Mouse (Mus musculus) lung, postnatal 0 days (tissue): ENCODE data around the gene Slc9b1. TPM values are rescaled to one million over a fixed set of nuclear protein-coding genes. Genes with fewer than 3 reads are reported as not detected.

Experiments
- ATAC-seq: fragments of 200-750 bp; cut with Nextera tagmentation; 2 replicates; pipeline ENCODE4 v1.8.0; 2017; ENCODE audit warnings: moderate library complexity
- DNase-seq: peaks from one replicate; pipeline ENCODE4 v3.0.0-alpha.2; 2016; ENCODE audit warnings: low spot score
- H3K27ac ChIP-seq: fragments of 300-500 bp; sonication (generic); 2 replicates; pipeline ENCODE4 v1.5.1; 2014; ENCODE audit warnings: antibody characterized with exemption, mild to moderate bottlenecking, low read length, mixed read lengths
- H3K27me3 ChIP-seq: fragments of 300-500 bp; sonication (generic); replicated peaks from 2 replicates; pipeline ENCODE4 v1.6.1; 2014; ENCODE audit warnings: low read length, mixed read lengths; ENCODE audit not compliant: insufficient read depth
- H3K36me3 ChIP-seq: fragments of 300-500 bp; sonication (generic); 2 replicates; pipeline ENCODE4 v1.6.1; 2014; ENCODE audit warnings: low read length, mixed read lengths; ENCODE audit not compliant: insufficient read depth
- H3K4me1 ChIP-seq: fragments of 300-500 bp; sonication (generic); 2 replicates; pipeline ENCODE4 v1.6.1; 2014; ENCODE audit warnings: antibody characterized with exemption, low read depth, low read length, mixed read lengths; ENCODE audit not compliant: insufficient read depth
- H3K4me2 ChIP-seq: fragments of 300-500 bp; sonication (generic); replicated peaks from 2 replicates; pipeline ENCODE4 v1.6.1; 2014; ENCODE audit warnings: low read depth, mild to moderate bottlenecking, low read length, moderate library complexity, mixed read lengths
- H3K4me3 ChIP-seq: fragments of 300-500 bp; sonication (generic); 2 replicates; pipeline ENCODE4 v1.5.1; 2014; ENCODE audit warnings: low read depth, low read length
- H3K9ac ChIP-seq: fragments of 300-500 bp; sonication (generic); replicated peaks from 2 replicates; pipeline ENCODE4 v1.6.1; 2014; ENCODE audit warnings: low read depth, mild to moderate bottlenecking
- H3K9me3 ChIP-seq: fragments of 300-500 bp; sonication (generic); 2 replicates; pipeline ENCODE4 v1.6.1; 2016; ENCODE audit warnings: low read length, mixed read lengths
- CTCF ChIP-seq: IDR thresholded peaks from 2 replicates; pipeline ENCODE4 v1.5.1; 2016; ENCODE audit warnings: antibody characterized with exemption, mild to moderate bottlenecking
- EP300 ChIP-seq: IDR thresholded peaks from 2 replicates; pipeline ENCODE4 v1.6.1; 2016; ENCODE audit warnings: antibody characterized with exemption, mild to moderate bottlenecking, control low read depth
- WGBS: fragments of 180-500 bp; shearing (Covaris S2); extraction: QIAGEN DNeasy Blood & Tissue Kit; methylation state at CpG from one replicate; pipeline ENCODE4 v1.1.7; 2014; 5-methylcytosine and 5-hydroxymethylcytosine counted together
- polyA plus RNA-seq: library from polyadenylated mRNA; unstranded; fragments of >200 nt; fragmentation: Nextera tagmentation; extraction: Ambion mirVana; gene quantifications from 2 replicates; pipeline ENCODE4 v1.2.1, GENCODE M21; 2015

The Slc9b1 gene
- 0.26 and 0.31 TPM in 2 replicates for polyA plus RNA-seq

GRCm38 (mm10) chr3:135347739-135348264 lies at the start of gene Slc9b1:
Slc9b1 (plus strand) TSS chr3:135348029.
- ATAC-seq, result no peak; the same call in 1 of the 2 replicates
- 58% methylated on average over 14 of the region's 14 CpGs for WGBS

GRCm38 (mm10) chr3:135298560-135298959 lies 49.3 kb upstream of the Slc9b1 start:
- TF ChIP-seq CTCF (no peak), EP300 (no peak)
- H3K36me3 ChIP-seq, result no peaks in the 10 kb centered on the region
- peak; percentile 57 for ATAC-seq

More at GRCm38 (mm10) chr3:135347739-135348264, at the start of gene Slc9b1:
- H3K4me2 ChIP-seq, result no peak within 1 kb of the TSS
- H3K36me3 ChIP-seq, result no peaks in the 10 kb centered on the region
- H3K27ac ChIP-seq, result no peak within 1 kb of the TSS
- DNase-seq, result peak; percentile 8
- H3K9ac ChIP-seq, result no peak within 1 kb of the TSS
- no peaks in the 10 kb centered on the region for H3K4me1 ChIP-seq
- TF ChIP-seq CTCF (no peak), EP300 (no peak)
- no peaks in the 10 kb centered on the region for H3K27me3 ChIP-seq
- no peaks in the 10 kb centered on the region for H3K9me3 ChIP-seq
- no peak within 1 kb of the TSS for H3K4me3 ChIP-seq

DNA sequence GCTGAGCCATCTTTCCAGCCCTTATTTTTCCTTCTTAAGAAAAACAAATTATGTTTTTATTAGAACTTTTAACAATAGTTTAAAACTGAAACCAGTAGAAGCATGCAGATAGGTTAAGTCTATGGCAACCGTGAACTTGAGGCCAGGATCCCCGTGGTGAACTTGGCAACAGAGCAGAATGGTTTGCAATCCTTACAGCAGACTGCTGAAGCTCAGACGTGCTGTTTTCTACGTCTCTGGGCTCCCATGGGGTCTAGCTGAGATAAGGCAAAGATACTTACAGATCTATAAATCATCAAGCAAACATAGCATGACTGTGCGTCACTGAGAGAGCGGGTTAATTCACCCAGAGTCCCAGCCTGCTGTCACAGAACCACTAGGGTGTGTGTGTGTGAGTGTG lies 47.7 kb upstream of the Slc9b1 start:
- no peaks in the 10 kb centered on the region for H3K4me1 ChIP-seq
- H3K4me2 ChIP-seq, result no peak overlapping the region
- DNase-seq (no peak), ATAC-seq (no peak)
- no peaks in the 10 kb centered on the region for H3K36me3 ChIP-seq
- no peak overlapping the region for H3K9ac ChIP-seq
- WGBS, result 52% methylated on average over 6 of the region's 6 CpGs
- no peak overlapping the region for H3K27ac ChIP-seq
- no peaks in the 10 kb centered on the region for H3K27me3 ChIP-seq
- no peak overlapping the region for H3K4me3 ChIP-seq
- TF ChIP-seq EP300 (no peak), CTCF (no peak)
- no peaks in the 10 kb centered on the region for H3K9me3 ChIP-seq

More at GRCm38 (mm10) chr3:135298560-135298959, 49.3 kb upstream of the Slc9b1 start:
- no peaks in the 10 kb centered on the region for H3K9me3 ChIP-seq
- DNase-seq, result peak; percentile 12
- no peak overlapping the region for H3K4me2 ChIP-seq
- 63% methylated on average over 3 of the region's 3 CpGs for WGBS
- no peak overlapping the region for H3K9ac ChIP-seq
- no peaks in the 10 kb centered on the region for H3K4me1 ChIP-seq
- no peaks in the 10 kb centered on the region for H3K27me3 ChIP-seq
- no peak overlapping the region for H3K4me3 ChIP-seq
- no peak overlapping the region for H3K27ac ChIP-seq

- Histone ChIP-seq H3K4me3 (no peak overlapping the region), H3K27ac (no peak overlapping the region), H3K4me1 (no peaks in the 10 kb centered on the region; the same call in 1 of the 2 replicates), H3K4me2 (no peak overlapping the region), H3K9ac (no peak overlapping the region), H3K36me3 (no peaks in the 10 kb centered on the region), H3K9me3 (no peaks in the 10 kb centered on the region), H3K27me3 (no peaks in the 10 kb centered on the region)
- ATAC-seq (no peak), DNase-seq (no peak)
- no peak for TF ChIP-seq CTCF
- TF ChIP-seq EP300, result no peak
- WGBS, result 55% methylated on average over 6 of the region's 6 CpGs
Measured at GRCm38 (mm10) chr3:135304060-135304459, 43.8 kb upstream of the Slc9b1 start.

GRCm38 (mm10) chr3:135304566-135304965 lies 43.3 kb upstream of the Slc9b1 start:
- WGBS, result 29% methylated on average over 9 of the region's 9 CpGs
- H3K9ac ChIP-seq, result no peak overlapping the region
- H3K4me3 ChIP-seq, result no peak overlapping the region
- no peaks in the 10 kb centered on the region; the same call in 1 of the 2 replicates for H3K4me1 ChIP-seq
- ATAC-seq (no peak), DNase-seq (peak; percentile 24)
- TF ChIP-seq CTCF, result no peak
- TF ChIP-seq EP300, result no peak
- no peaks in the 10 kb centered on the region for H3K36me3 ChIP-seq
- no peak overlapping the region for H3K4me2 ChIP-seq
- H3K27ac ChIP-seq, result no peak overlapping the region
- no peaks in the 10 kb centered on the region for H3K9me3 ChIP-seq
- H3K27me3 ChIP-seq, result no peaks in the 10 kb centered on the region

DNA sequence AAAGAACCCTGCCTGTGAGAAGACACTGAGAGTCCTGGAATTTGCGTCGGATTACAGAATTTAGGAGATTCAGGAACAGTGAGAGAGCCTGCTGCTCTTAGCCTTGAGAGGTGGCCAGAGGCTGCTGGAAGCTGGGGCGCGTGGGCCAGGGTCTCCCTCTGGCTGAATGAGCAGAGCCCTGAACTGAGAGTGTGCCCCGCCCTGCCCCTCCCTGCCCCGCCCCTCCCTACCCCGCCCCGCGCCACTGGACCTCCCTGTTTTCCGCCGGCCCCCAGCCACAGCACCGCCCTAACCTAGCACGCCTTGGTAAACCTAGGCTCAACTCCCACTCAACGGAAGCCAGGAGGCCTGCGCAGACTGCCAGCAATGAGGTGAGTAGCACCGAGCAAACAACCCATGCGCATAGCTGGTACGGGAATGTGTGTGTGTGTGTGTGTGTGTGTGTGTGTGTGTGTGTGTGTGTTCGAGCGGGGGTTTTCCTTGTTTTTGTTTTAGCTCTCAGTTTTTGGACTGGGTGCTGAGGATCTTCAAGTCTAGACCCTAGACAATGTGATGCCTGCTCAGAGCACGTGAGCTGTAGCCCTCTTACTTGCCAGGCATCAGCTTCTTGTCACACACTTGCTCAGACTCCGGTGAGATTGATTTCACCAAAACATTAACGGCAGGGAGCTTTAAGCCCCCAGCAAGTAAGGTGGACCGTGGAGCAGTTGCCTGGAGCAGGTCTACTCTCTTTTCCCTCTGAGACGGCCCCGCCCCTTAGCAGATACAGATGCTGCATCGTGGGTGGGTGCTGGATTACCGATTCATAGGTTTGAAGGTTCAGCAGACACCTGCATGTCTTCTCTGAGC lies 40.2 kb upstream of the Slc9b1 start, which contains the start of gene Slc9b2:
TSS of gene Slc9b2 (plus strand) at position 290 of the 849 bp plus-strand sequence.
- Histone ChIP-seq H3K9ac (no peak within 1 kb of the TSS), H3K4me3 (peak within 1 kb of the TSS; percentile 28), H3K27ac (no peak within 1 kb of the TSS), H3K4me2 (peak within 1 kb of the TSS; percentile 69), H3K4me1 (no peaks in the 10 kb centered on the region; the same call in 1 of the 2 replicates), H3K36me3 (no peaks in the 10 kb centered on the region), H3K27me3 (no peaks in the 10 kb centered on the region), H3K9me3 (no peaks in the 10 kb centered on the region)
- ATAC-seq, result peak; percentile 97
- DNase-seq, result peak; percentile 83
- WGBS, result 8% methylated on average over 22 of the region's 28 CpGs
- no peak for TF ChIP-seq EP300
- no peak for TF ChIP-seq CTCF
